In genomic region chr4:130107444-130108131, GRCm38 (mm10) we compare ENCODE assay signal across 8 mouse cellular contexts. TPM values are rescaled to one million over a fixed set of nuclear protein-coding genes. Genes with fewer than 3 reads are reported as not detected.
A peak's percentile ranks its signal among the peaks of the same experiment; 100 is the strongest.
DNase-seq lines count a peak whose midpoint lies in the region; ATAC-seq and TF ChIP-seq lines count a peak whose summit lies in the region.

No protein-coding gene starts in this region.

- H3K27me3 ChIP-seq in embryonic facial prominence, embryonic 15.5 days: no peaks in the 10 kb centered on the region
- H3K27me3 ChIP-seq in kidney, embryonic 14.5 days (ENCODE audit: control insufficient read depth, insufficient read depth, low read length): no peaks in the 10 kb centered on the region
- H3K27me3 ChIP-seq in limb, embryonic 15.5 days: no peaks in the 10 kb centered on the region

- no peak for TF ChIP-seq CTCF in bone marrow, adult 2 months (IDR thresholded peaks at IDR 0.05; ENCODE audit: control insufficient read depth, insufficient read depth, low read length)

- no peaks in the 10 kb centered on the region for H3K36me3 ChIP-seq in embryonic facial prominence, embryonic 15.5 days
- H3K36me3 ChIP-seq in kidney, embryonic 14.5 days (ENCODE audit: control insufficient read depth, insufficient read depth, low read length): no peaks in the 10 kb centered on the region
- H3K36me3 ChIP-seq in limb, embryonic 15.5 days: no peaks in the 10 kb centered on the region

- H3K27ac ChIP-seq in bone marrow, adult 2 months (ENCODE audit: control insufficient read depth, insufficient read depth, low read depth, low read length, poor library complexity): peak overlapping the region; percentile 73
- H3K27ac ChIP-seq in embryonic facial prominence, embryonic 15.5 days (replicated peaks): peak overlapping the region; percentile 73; the same call in 1 of the 2 replicates
- H3K27ac ChIP-seq in kidney, embryonic 14.5 days (ENCODE audit: low read depth, low read length): no peak overlapping the region
- H3K27ac ChIP-seq in limb, embryonic 15.5 days: peak overlapping the region; percentile 62

- no peaks in the 10 kb centered on the region for H3K9me3 ChIP-seq in embryonic facial prominence, embryonic 15.5 days (replicated peaks)
- 0 out of 2 replicates have a peak, but pooled peaks cover 2% of the 10 kb centered on the region for H3K9me3 ChIP-seq in kidney, embryonic 14.5 days (ENCODE audit: control insufficient read depth, low read length)
- no peaks in the 10 kb centered on the region for H3K9me3 ChIP-seq in limb, embryonic 15.5 days

- H3K4me3 ChIP-seq in bone marrow, adult 2 months (replicated peaks; ENCODE audit: control insufficient read depth, low read depth, low read length): peak overlapping the region; percentile 82
- H3K4me3 ChIP-seq in embryonic facial prominence, embryonic 15.5 days (replicated peaks): peak overlapping the region; percentile 79
- H3K4me3 ChIP-seq in kidney, embryonic 14.5 days (ENCODE audit: low read length): peak overlapping the region; percentile 70
- H3K4me3 ChIP-seq in limb, embryonic 15.5 days: peak overlapping the region; percentile 75

- TF ChIP-seq POLR2A in bone marrow, adult 2 months (IDR thresholded peaks at IDR 0.05; ENCODE audit: borderline replicate concordance, control insufficient read depth, low read depth, low read length): no peak

- peak; percentile 95 for ATAC-seq in embryonic facial prominence, embryonic 15.5 days (ENCODE audit: insufficient number of reproducible peaks, low FRiP score, low TSS enrichment, low read depth)
- ATAC-seq in kidney, embryonic 14.5 days (ENCODE audit: low FRiP score, low TSS enrichment): peak; percentile 96
- peak; percentile 90 for ATAC-seq in limb, embryonic 15.5 days (ENCODE audit: insufficient number of reproducible peaks, low FRiP score, low TSS enrichment, low read depth)

- peak overlapping the region; percentile 64 for H3K4me2 ChIP-seq in embryonic facial prominence, embryonic 15.5 days (replicated peaks)
- peak overlapping the region; percentile 57 for H3K4me2 ChIP-seq in kidney, embryonic 14.5 days (replicated peaks; ENCODE audit: low read depth, low read length)
- peak overlapping the region; percentile 57 for H3K4me2 ChIP-seq in limb, embryonic 15.5 days

- peak; percentile 100 for DNase-seq in 416B (ENCODE audit: low read depth)
- DNase-seq in heart, adult 9 months (ENCODE audit: low spot score in 2 of 2): peak; percentile 99 to 100
- DNase-seq in monocyte, adult 2 months (ENCODE audit: low read depth in 1 of 2, low spot score in 2 of 2): peak; percentile 97 to 98
- DNase-seq in spleen, postnatal 36 days (ENCODE audit: low spot score in 2 of 2): peak; percentile 97 to 99

- peak overlapping the region; percentile 71 for H3K9ac ChIP-seq in embryonic facial prominence, embryonic 15.5 days
- peak overlapping the region; percentile 63 for H3K9ac ChIP-seq in kidney, embryonic 14.5 days (ENCODE audit: low read depth, low read length)
- peak overlapping the region; percentile 50 for H3K9ac ChIP-seq in limb, embryonic 15.5 days

- peaks cover 1% of the 10 kb centered on the region; the same call in 1 of the 2 replicates for H3K4me1 ChIP-seq in bone marrow, adult 2 months (ENCODE audit: control insufficient read depth, insufficient read depth, low read length)
- peaks cover 37% of the 10 kb centered on the region for H3K4me1 ChIP-seq in embryonic facial prominence, embryonic 15.5 days
- peaks cover 9% of the 10 kb centered on the region; the same call in 1 of the 2 replicates for H3K4me1 ChIP-seq in kidney, embryonic 14.5 days (ENCODE audit: control insufficient read depth, insufficient read depth, low read length)
- peaks cover 21% of the 10 kb centered on the region for H3K4me1 ChIP-seq in limb, embryonic 15.5 days

- WGBS in bone marrow, adult 2 months: under 1% methylated on average over 39 of the region's 39 CpGs
- WGBS in embryonic facial prominence, embryonic 15.5 days: under 1% methylated on average over 39 of the region's 39 CpGs
- 1% methylated on average over 39 of the region's 39 CpGs for WGBS in kidney, embryonic 14.5 days
- under 1% methylated on average over 39 of the region's 39 CpGs for WGBS in limb, embryonic 15.5 days

RNA-seq across cellular contexts. Expression of gene Pef1, which starts 5.2 kb away (rescaled TPM):
- 23.1 and 32.6 TPM in 2 replicates for polyA plus RNA-seq in bone marrow, adult 2 months (2011; ENCODE audit: insufficient read depth, insufficient read length, low replicate concordance, missing spikeins)
- polyA plus RNA-seq in embryonic facial prominence, embryonic 15.5 days (2015; fragmentation: Nextera tagmentation; extraction: Ambion mirVana): 68.6 and 71.0 TPM in 2 replicates
- 77.3 and 85.9 TPM in 2 replicates for polyA plus RNA-seq in kidney, embryonic 14.5 days (2014; fragmentation: Nextera tagmentation; extraction: Ambion mirVana)
- polyA plus RNA-seq in limb, embryonic 15.5 days (2015; fragmentation: Nextera tagmentation; extraction: Ambion mirVana): 68.1 and 75.1 TPM in 2 replicates

RNA-seq across cellular contexts. Expression of gene Hcrtr1, which starts 31.6 kb away (rescaled TPM):
- not detected in 2 replicates for polyA plus RNA-seq in bone marrow, adult 2 months (2011; ENCODE audit: insufficient read depth, insufficient read length, low replicate concordance, missing spikeins)
- 0.16 TPM in 1 of 2 replicates, not detected in the other for polyA plus RNA-seq in embryonic facial prominence, embryonic 15.5 days (2015; fragmentation: Nextera tagmentation; extraction: Ambion mirVana)
- polyA plus RNA-seq in kidney, embryonic 14.5 days (2014; fragmentation: Nextera tagmentation; extraction: Ambion mirVana): not detected in 2 replicates
- 0.10 and 0.12 TPM in 2 replicates for polyA plus RNA-seq in limb, embryonic 15.5 days (2015; fragmentation: Nextera tagmentation; extraction: Ambion mirVana)

RNA-seq across cellular contexts. Expression of gene Col16a1, which starts 59.9 kb away (rescaled TPM):
- polyA plus RNA-seq in bone marrow, adult 2 months (2011; ENCODE audit: insufficient read depth, insufficient read length, low replicate concordance, missing spikeins): 3.9 and 8.8 TPM in 2 replicates
- polyA plus RNA-seq in embryonic facial prominence, embryonic 15.5 days (2015; fragmentation: Nextera tagmentation; extraction: Ambion mirVana): 183 and 190 TPM in 2 replicates
- polyA plus RNA-seq in kidney, embryonic 14.5 days (2014; fragmentation: Nextera tagmentation; extraction: Ambion mirVana): 27.6 and 28.1 TPM in 2 replicates
- 175 and 199 TPM in 2 replicates for polyA plus RNA-seq in limb, embryonic 15.5 days (2015; fragmentation: Nextera tagmentation; extraction: Ambion mirVana)
